Mouse (Mus musculus) MEL (cell line): ENCODE measurements around the gene Ppl. TPM values are rescaled to one million over a fixed set of nuclear protein-coding genes. Genes with fewer than 3 reads are reported as not detected.

ENCODE experiments used
- DNase-seq: peaks from one replicate; pipeline ENCODE4 v3.0.0; 2011; ENCODE audit warnings: low read depth, low spot score
- H3K27ac ChIP-seq: 2 replicates; pipeline ENCODE4 v1.5.1; 2012; ENCODE audit warnings: low read depth, mild to moderate bottlenecking, control low read depth, low read length, moderate library complexity; ENCODE audit not compliant: control insufficient read depth
- H3K27me3 ChIP-seq, 2 experiments: fragments of 150-350 bp in 1 of 2; sonication (generic) in 1 of 2; 2 replicates each; pipeline ENCODE4 v1.6.1; 2012; ENCODE audit warnings: low read length in 2 of 2, mild to moderate bottlenecking in 2 of 2, improper control_type of control experiment in 1 of 2, moderate library complexity in 1 of 2; ENCODE audit not compliant: insufficient read depth in 2 of 2, control insufficient read depth in 1 of 2
- H3K36me3 ChIP-seq, 2 experiments: 2 replicates each; pipeline ENCODE4 v1.6.1; 2012 to 2014; ENCODE audit warnings: low read length in 2 of 2, improper control_type of control experiment in 1 of 2, inconsistent platforms in 1 of 2, mild to moderate bottlenecking in 1 of 2; ENCODE audit not compliant: insufficient read depth in 2 of 2, control insufficient read depth in 1 of 2
- H3K4me1 ChIP-seq, 2 experiments: fragments of 150-350 bp in 1 of 2; sonication (generic) in 1 of 2; 2 replicates each; pipeline ENCODE4 v1.6.1; 2012; ENCODE audit warnings: low read length in 2 of 2, improper control_type of control experiment in 1 of 2, mild to moderate bottlenecking in 1 of 2; ENCODE audit not compliant: insufficient read depth in 2 of 2, control insufficient read depth in 1 of 2
- H3K4me3 ChIP-seq, 2 experiments: fragments of 150-350 bp in 1 of 2; sonication (generic) in 1 of 2; 2 replicates each; pipeline ENCODE4 v1.5.1; 2012; ENCODE audit warnings: low read depth in 2 of 2, low read length in 2 of 2, mild to moderate bottlenecking in 2 of 2, moderate library complexity in 2 of 2, control low read depth in 1 of 2, improper control_type of control experiment in 1 of 2; ENCODE audit not compliant: control insufficient read depth in 1 of 2, insufficient read depth in 1 of 2
- H3K79me2 ChIP-seq: 2 replicates; pipeline ENCODE4 v1.6.1; 2012; ENCODE audit warnings: mild to moderate bottlenecking, low read length, moderate library complexity; ENCODE audit not compliant: control insufficient read depth, poor library complexity, insufficient read depth
- H3K9ac ChIP-seq: 2 replicates; pipeline ENCODE4 v1.6.1; 2012; ENCODE audit warnings: low read depth, mild to moderate bottlenecking, control low read depth, low read length, moderate library complexity; ENCODE audit not compliant: control insufficient read depth, poor library complexity, severe bottlenecking
- H3K9me3 ChIP-seq: fragments of 150-350 bp; sonication (generic); replicated peaks from 2 replicates; pipeline ENCODE4 v1.6.1; 2012; ENCODE audit warnings: mild to moderate bottlenecking, low read length, improper control_type of control experiment, moderate library complexity; ENCODE audit not compliant: insufficient read depth
- CHD1 ChIP-seq: IDR thresholded peaks from 2 replicates; pipeline ENCODE4 v1.6.1; 2012; ENCODE audit warnings: low read depth, mild to moderate bottlenecking, inconsistent platforms, low read length, improper control_type of control experiment
- E2F4 ChIP-seq: IDR thresholded peaks from 2 replicates; pipeline ENCODE4 v1.6.1; 2011; ENCODE audit warnings: low read depth, low read length, improper control_type of control experiment, borderline replicate concordance
- ELF1 ChIP-seq: IDR thresholded peaks from 2 replicates; pipeline ENCODE4 v1.6.1; 2014; ENCODE audit warnings: low read depth, mild to moderate bottlenecking, inconsistent platforms, low read length, improper control_type of control experiment, moderate library complexity
- EP300 ChIP-seq, 2 experiments: IDR thresholded peaks; 2 replicates each; pipeline ENCODE4 v1.6.1; 2011; ENCODE audit warnings: improper control_type of control experiment in 2 of 2, low read length in 2 of 2, low read depth in 1 of 2, mild to moderate bottlenecking in 1 of 2
- ETS1 ChIP-seq: IDR thresholded peaks from 2 replicates; pipeline ENCODE4 v1.6.1; 2012; ENCODE audit warnings: low read depth, mild to moderate bottlenecking, inconsistent platforms, low read length, improper control_type of control experiment, moderate library complexity
- GABPA ChIP-seq: IDR thresholded peaks from 2 replicates; pipeline ENCODE4 v1.6.1; 2012; ENCODE audit warnings: low read depth, mild to moderate bottlenecking, inconsistent platforms, low read length, improper control_type of control experiment, moderate library complexity
- GATA1 ChIP-seq: IDR thresholded peaks from 2 replicates; pipeline ENCODE4 v1.6.1; 2011; ENCODE audit warnings: low read depth, low read length, improper control_type of control experiment
- HCFC1 ChIP-seq: IDR thresholded peaks from 2 replicates; pipeline ENCODE4 v1.6.1; 2012; ENCODE audit warnings: low read depth, mild to moderate bottlenecking, inconsistent platforms, low read length, improper control_type of control experiment, moderate library complexity
- MAX ChIP-seq: IDR thresholded peaks from 2 replicates; pipeline ENCODE4 v1.6.1; 2011; ENCODE audit warnings: low read length, improper control_type of control experiment
- MAZ ChIP-seq: IDR thresholded peaks from 2 replicates; pipeline ENCODE4 v1.6.1; 2012; ENCODE audit warnings: low read depth, mild to moderate bottlenecking, inconsistent platforms, low read length, improper control_type of control experiment
- MYC ChIP-seq: IDR thresholded peaks from 2 replicates; pipeline ENCODE4 v1.6.1; 2011; ENCODE audit warnings: low read depth, mild to moderate bottlenecking, low read length, improper control_type of control experiment, moderate library complexity
- NELFE ChIP-seq: IDR thresholded peaks from 2 replicates; pipeline ENCODE4 v1.6.1; 2011; ENCODE audit warnings: low read depth, low read length, improper control_type of control experiment
- NRF1 ChIP-seq: IDR thresholded peaks from 2 replicates; pipeline ENCODE4 v1.6.1; 2014; ENCODE audit warnings: low read depth, mild to moderate bottlenecking, inconsistent platforms, low read length, improper control_type of control experiment, moderate library complexity; ENCODE audit not compliant: poor library complexity, insufficient read depth, severe bottlenecking
- POLR2A ChIP-seq, 2 experiments: IDR thresholded peaks; 2 replicates each; pipeline ENCODE4 v1.6.1; 2011 to 2012; ENCODE audit warnings: low read length in 2 of 2, mild to moderate bottlenecking in 2 of 2, control low read depth in 1 of 2, improper control_type of control experiment in 1 of 2, low read depth in 1 of 2, moderate library complexity in 1 of 2; ENCODE audit not compliant: control insufficient read depth in 1 of 2, insufficient read depth in 1 of 2, poor library complexity in 1 of 2
- POLR2AphosphoS2 ChIP-seq: IDR thresholded peaks from 2 replicates; pipeline ENCODE4 v1.6.1; 2011; ENCODE audit warnings: low read length, improper control_type of control experiment
- POLR2AphosphoS5 ChIP-seq: IDR thresholded peaks from 2 replicates; pipeline ENCODE4 v1.6.1; 2012; ENCODE audit warnings: low read depth, borderline replicate concordance, mild to moderate bottlenecking, inconsistent platforms, low read length, moderate library complexity, mixed read lengths
- RAD21 ChIP-seq: IDR thresholded peaks from 2 replicates; pipeline ENCODE4 v1.6.1; 2011; ENCODE audit warnings: mild to moderate bottlenecking, low read depth, low read length, improper control_type of control experiment
- SIN3A ChIP-seq: IDR thresholded peaks from 2 replicates; pipeline ENCODE4 v1.6.1; 2012; ENCODE audit warnings: low read length, improper control_type of control experiment, inconsistent platforms
- TAL1 ChIP-seq: IDR thresholded peaks from 2 replicates; pipeline ENCODE4 v1.6.1; 2012; ENCODE audit warnings: mild to moderate bottlenecking, inconsistent platforms, low read length, moderate library complexity, mixed read lengths
- TCF12 ChIP-seq: IDR thresholded peaks from 2 replicates; pipeline ENCODE4 v1.6.1; 2014; ENCODE audit warnings: low read depth, mild to moderate bottlenecking, inconsistent platforms, low read length, improper control_type of control experiment, moderate library complexity
- UBTF ChIP-seq: IDR thresholded peaks from 2 replicates; pipeline ENCODE4 v1.6.1; 2012; ENCODE audit warnings: low read depth, mild to moderate bottlenecking, inconsistent platforms, low read length, improper control_type of control experiment, moderate library complexity, borderline replicate concordance; ENCODE audit not compliant: insufficient read depth
- USF1 ChIP-seq: IDR thresholded peaks from 2 replicates; pipeline ENCODE4 v1.6.1; 2014; ENCODE audit warnings: low read depth, mild to moderate bottlenecking, inconsistent platforms, low read length, improper control_type of control experiment, moderate library complexity
- USF2 ChIP-seq, 2 experiments: IDR thresholded peaks; 2 replicates each; pipeline ENCODE4 v1.6.1; 2011 to 2012; ENCODE audit warnings: improper control_type of control experiment in 2 of 2, low read length in 2 of 2, borderline replicate concordance in 1 of 2, inconsistent platforms in 1 of 2, low read depth in 1 of 2, mild to moderate bottlenecking in 1 of 2; ENCODE audit not compliant: insufficient read depth in 1 of 2
- polyA plus RNA-seq, 2 experiments: library from polyadenylated mRNA; stranded (reverse) in 1 of 2; unstranded in 1 of 2; fragments of >175 nt in 1 of 2; fragments of >200 nt in 1 of 2; gene quantifications; 2 replicates each; pipeline versions ENCODE4 v1.2.1 to v1.2.4; 2012; ENCODE audit warnings: low replicate concordance in 2 of 2, low read depth in 1 of 2; ENCODE audit not compliant: insufficient read length in 2 of 2, insufficient read depth in 1 of 2, missing spikeins in 1 of 2
- total RNA-seq: library from RNA; depleted of rRNA; stranded (reverse); fragments of 300-350 nt; gene quantifications from 2 replicates; pipeline ENCODE4 v1.2.3, GENCODE M21; 2012

The Ppl gene
- total and polyA plus RNA-seq, 3 experiments, result 0.01 TPM; not detected in 2

GRCm38 (mm10) chr16:5049182-5049773 is 82.9 kb downstream of the Ppl start:
- H3K9ac ChIP-seq, result peak overlapping the region; percentile 87
- no peak; the same call in 1 of the 2 replicates for TF ChIP-seq SIN3A
- no peak for TF ChIP-seq TAL1
- TF ChIP-seq RAD21, result no peak
- no peak for TF ChIP-seq GABPA
- no peak for TF ChIP-seq POLR2AphosphoS2
- no peak for TF ChIP-seq USF1
- TF ChIP-seq NRF1, result no peak
- TF ChIP-seq UBTF, result no peak
- no peak for TF ChIP-seq HCFC1
- TF ChIP-seq POLR2AphosphoS5, result no peak
- TF ChIP-seq CHD1, result no peak
- TF ChIP-seq USF2 (IDR thresholded peaks at IDR 0.05; ENCODE audit: borderline replicate concordance in 1 of 2, insufficient read depth in 1 of 2, low read depth in 1 of 2, low read length in 2 of 2), result no peak
- TF ChIP-seq POLR2A (IDR thresholded peaks at IDR 0.05; ENCODE audit: control insufficient read depth in 1 of 2, insufficient read depth in 1 of 2, low read depth in 1 of 2, low read length in 2 of 2, poor library complexity in 1 of 2), result no peak; a peak in 1 of 4 replicates
- TF ChIP-seq GATA1, result no peak
- TF ChIP-seq TCF12, result no peak
- no peak for TF ChIP-seq NELFE
- TF ChIP-seq MAZ, result no peak
- no peak for TF ChIP-seq E2F4
- TF ChIP-seq MYC, result no peak
- no peak for TF ChIP-seq ETS1
- TF ChIP-seq, all 39 proteins: peak for 0
- peak overlapping the region; percentile 78 to 89 for H3K4me3 ChIP-seq
- H3K27ac ChIP-seq, result peak overlapping the region; percentile 54
- peaks cover 11% of the 10 kb centered on the region in 2 experiments for H3K4me1 ChIP-seq
- DNase-seq, result peak; percentile 44
- H3K79me2 ChIP-seq, result peaks cover 38% of the 10 kb centered on the region
- peaks cover 18 to 38% of the 10 kb centered on the region in 2 experiments for H3K36me3 ChIP-seq
- H3K9me3 ChIP-seq, result no peaks in the 10 kb centered on the region
- no peaks in the 10 kb centered on the region for H3K27me3 ChIP-seq

- peaks cover 22% of the 10 kb centered on the region for H3K79me2 ChIP-seq
- DNase-seq, result peak; percentile 34
- peaks cover 11% of the 10 kb centered on the region in 2 experiments for H3K4me1 ChIP-seq
- H3K36me3 ChIP-seq, result peaks cover 23 to 26% of the 10 kb centered on the region in 2 experiments
- TF ChIP-seq MYC (no peak), RAD21 (no peak), GATA1 (peak; percentile 63), TCF12 (peak; percentile 61; the same call in 1 of the 2 replicates), ETS1 (0 out of 2 replicates have a peak, but pooled peaks have one; percentile 29), MAZ (no peak), SIN3A (0 out of 2 replicates have a peak, but pooled peaks have one; percentile 26), ELF1 (no peak), EP300 (IDR thresholded peaks at IDR 0.05; ENCODE audit: low read depth in 1 of 2, low read length in 2 of 2) (peak; percentile 48 to 75; a peak in 2 of 4 replicates), MAX (no peak)
- H3K4me3 ChIP-seq, result no peak overlapping the region
- no peaks in the 10 kb centered on the region for H3K27me3 ChIP-seq
- no peaks in the 10 kb centered on the region for H3K9me3 ChIP-seq
- H3K27ac ChIP-seq, result no peak overlapping the region
- no peak overlapping the region for H3K9ac ChIP-seq
Observed at GRCm38 (mm10) chr16:5045322-5045721, 86.9 kb downstream of the Ppl start.
